1 mouse cellular context compared by ENCODE assay signal in genomic region chr5:21002723-21003122, GRCm38 (mm10).
A peak's percentile ranks its signal among the peaks of the same experiment; 100 is the strongest.
TF ChIP-seq lines count a peak whose summit lies in the region.

No protein-coding gene starts in this region.

TF ChIP-seq in MEL, 35 proteins besides CTCF, POLR2A, EP300 and RAD21 (continued from another document):
- TF ChIP-seq SMC3 (IDR thresholded peaks at IDR 0.05; ENCODE audit: low read depth, low read length) (peak; percentile 40; the same call in 1 of the 2 replicates), JUND (IDR thresholded peaks at IDR 0.05; ENCODE audit: low read depth, low read length) (peak; percentile 86; the same call in 1 of the 2 replicates), NELFE (IDR thresholded peaks at IDR 0.05; ENCODE audit: low read depth, low read length) (no peak), SIN3A (IDR thresholded peaks at IDR 0.05; ENCODE audit: low read length) (peak; percentile 97), KAT2A (conservative IDR thresholded peaks at IDR 0.05; ENCODE audit: low read depth, low read length) (no peak)
